Mouse (Mus musculus): ENCODE results near the gene Nipal3.

DNA sequence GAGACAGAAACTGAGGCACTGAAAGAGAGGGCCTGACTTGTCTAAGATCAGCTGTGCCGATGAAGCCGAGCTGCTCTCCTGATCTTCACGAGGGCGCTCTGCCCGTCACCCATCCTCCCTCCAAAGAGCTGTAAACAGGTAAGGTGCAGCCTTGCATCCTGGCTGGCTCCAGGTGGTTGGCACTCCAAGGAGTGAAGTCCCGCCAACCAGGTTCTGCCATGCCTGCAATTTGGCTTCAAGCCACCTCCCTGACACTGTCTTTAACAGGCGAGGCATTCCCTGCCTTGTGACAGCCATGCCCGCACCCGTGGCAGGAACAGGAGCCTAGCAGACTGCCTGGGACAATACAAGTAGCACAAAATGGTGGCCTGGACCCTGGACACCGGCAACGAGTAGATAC is 8.5 kb downstream of the Nipal3 start:
- no peak for TF ChIP-seq POLR2A (IDR thresholded peaks at IDR 0.05; ENCODE audit: control insufficient read depth in 1 of 2, insufficient read depth in 1 of 2, low read depth in 1 of 2, low read length in 2 of 2, poor library complexity in 1 of 2)
- TF ChIP-seq CTCF (IDR thresholded peaks at IDR 0.05 in 2 of 3, conservative IDR thresholded peaks at IDR 0.05 in 1 of 3; ENCODE audit: control insufficient read depth in 1 of 3, insufficient read depth in 1 of 3, low read depth in 2 of 3, low read length in 3 of 3, poor library complexity in 1 of 3, severe bottlenecking in 1 of 3): no peak
- no peak for TF ChIP-seq GATA1 (IDR thresholded peaks at IDR 0.05; ENCODE audit: low read depth, low read length)
- TF ChIP-seq JUND (IDR thresholded peaks at IDR 0.05; ENCODE audit: low read depth, low read length): no peak
